Mouse (Mus musculus) left cerebral cortex, adult 11 months (tissue): ENCODE measurements around the gene 1700017B05Rik.
A peak's percentile ranks its signal among the peaks of the same experiment; 100 is the strongest.

ENCODE experiments used
- DNase-seq: peaks from one replicate; pipeline ENCODE4 v3.0.0; 2022; ENCODE audit warnings: low spot score

1700017B05Rik gene

DNA sequence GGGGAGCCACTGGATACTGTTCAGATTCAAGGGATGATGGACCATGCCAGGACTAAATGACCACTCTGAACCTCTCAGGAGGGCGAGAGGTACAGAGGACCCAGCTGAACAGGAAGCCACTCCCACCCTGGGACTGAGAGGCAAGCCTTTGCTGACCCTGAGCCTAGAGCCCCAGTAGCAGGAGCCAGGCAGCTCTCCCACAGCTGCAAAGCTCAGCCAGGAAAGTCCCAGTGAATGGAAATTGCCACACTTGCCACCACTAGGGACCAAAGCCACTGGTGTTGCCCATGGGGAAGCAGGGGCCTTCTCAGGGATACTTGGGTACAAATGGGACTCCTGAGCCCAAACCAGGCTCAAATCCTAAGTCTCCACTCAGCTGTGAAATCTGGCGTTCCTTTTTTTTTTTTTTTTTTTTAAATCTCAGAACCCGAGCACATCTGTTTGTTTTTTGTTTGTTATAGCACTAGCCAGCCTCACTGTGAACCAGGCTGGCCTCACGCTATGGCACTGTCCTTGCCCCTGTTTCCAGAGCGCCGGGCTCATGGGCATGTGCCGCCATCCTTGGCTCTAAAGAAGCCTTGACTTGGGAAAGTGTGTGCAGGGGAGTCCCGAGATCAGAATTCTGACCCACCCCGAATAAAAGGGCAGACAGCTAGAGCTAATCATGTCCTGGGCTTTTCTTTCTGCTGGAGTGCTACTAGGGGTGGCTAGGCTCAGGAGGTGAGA, 9.6 kb upstream of the 1700017B05Rik start:
- no peak for DNase-seq

DNA sequence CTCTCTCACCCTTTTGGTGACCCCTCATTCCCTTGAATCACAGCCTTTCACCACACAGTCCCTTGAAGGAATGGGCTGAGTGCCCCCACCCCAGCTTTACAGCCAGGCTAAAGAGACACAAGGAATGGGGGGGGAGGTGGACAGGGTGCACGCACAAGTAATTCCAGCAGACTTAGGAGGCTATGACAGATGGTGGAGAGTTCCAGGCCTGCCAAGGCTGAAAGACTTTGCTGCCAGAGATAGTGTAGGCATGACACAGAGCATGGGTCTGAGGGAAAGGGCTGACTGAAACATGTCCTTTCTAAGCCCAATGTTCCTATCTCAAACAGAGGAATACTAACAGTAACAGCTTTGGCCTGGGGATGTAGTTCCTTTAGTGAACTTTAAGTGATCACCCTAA, 8.7 kb upstream of the 1700017B05Rik start:
- DNase-seq, result no peak

GRCm38 (mm10) chr9:57270399-57270798, 8.0 kb upstream of the 1700017B05Rik start:
- no peak for DNase-seq

GRCm38 (mm10) chr9:57269384-57269783, 7.0 kb upstream of the 1700017B05Rik start:
- no peak for DNase-seq

DNA sequence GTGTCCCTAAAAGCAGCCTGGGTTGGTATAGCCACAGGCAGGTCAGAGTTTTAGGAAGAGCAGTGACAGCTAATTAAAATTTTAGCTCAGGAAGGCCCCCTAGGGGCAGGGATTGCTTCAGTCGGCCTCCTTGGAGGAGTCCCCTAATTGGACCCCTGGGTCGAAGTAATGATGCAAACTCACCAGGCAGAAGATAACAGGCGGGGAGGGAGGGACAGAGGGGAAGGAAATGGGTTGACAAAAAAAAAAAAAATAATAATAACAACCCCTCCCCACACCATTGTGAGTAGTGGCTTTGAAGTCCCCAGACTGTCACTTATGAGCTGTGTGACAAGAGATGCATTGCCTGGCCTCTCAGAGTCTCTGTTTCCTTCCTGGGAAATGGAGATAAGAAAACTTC, 6.2 kb upstream of the 1700017B05Rik start:
- no peak for DNase-seq

DNA sequence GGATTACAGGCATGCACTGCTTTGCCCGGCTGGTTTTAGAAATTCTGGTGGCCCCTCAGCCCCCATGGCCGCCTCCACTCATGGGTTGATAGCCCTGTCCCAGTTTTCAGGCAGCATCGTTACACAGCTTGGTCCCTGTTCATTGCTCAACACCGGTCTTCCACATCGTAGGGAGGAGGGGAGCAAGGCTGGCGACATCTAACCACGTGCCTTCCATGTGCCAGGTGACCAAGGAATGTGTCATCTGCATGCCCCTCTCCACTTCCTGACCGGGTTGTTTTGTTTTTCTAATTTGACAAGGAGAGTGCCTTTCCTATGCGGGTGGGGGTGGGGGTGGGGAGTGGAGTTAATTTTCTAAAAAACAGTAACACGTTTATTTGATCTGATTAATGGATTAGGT, 5.7 kb upstream of the 1700017B05Rik start:
- no peak for DNase-seq

- no peak for DNase-seq
Observed at GRCm38 (mm10) chr9:57267421-57267820, 5.0 kb upstream of the 1700017B05Rik start.

- DNase-seq, result no peak
Observed at GRCm38 (mm10) chr9:57265125-57265524, 2.7 kb upstream of the 1700017B05Rik start.

- no peak for DNase-seq
Observed at GRCm38 (mm10) chr9:57262795-57263684, 628 bp upstream of the 1700017B05Rik start.

GRCm38 (mm10) chr9:57261516-57261912, 898 bp downstream of the 1700017B05Rik start:
- DNase-seq, result no peak

DNA sequence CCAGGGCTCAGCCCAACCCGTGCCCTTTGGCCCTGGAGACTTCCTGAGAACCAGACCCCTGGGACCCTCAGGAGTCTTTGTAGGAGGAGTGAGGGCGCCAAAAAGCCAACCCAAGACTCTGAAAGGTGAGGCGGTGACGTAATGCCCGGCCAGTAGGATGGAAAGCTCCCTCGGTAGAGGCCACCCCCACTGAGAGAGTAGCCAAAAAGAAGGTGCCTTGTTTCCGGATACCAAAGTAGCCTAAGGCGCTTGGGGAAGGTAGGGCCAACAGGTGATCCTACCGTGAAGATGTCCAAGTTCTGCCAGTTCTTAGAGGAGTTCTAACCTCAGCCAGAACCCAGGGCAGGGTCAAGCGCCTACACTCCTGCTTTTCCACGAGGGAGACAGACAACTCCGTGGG, 1.5 kb downstream of the 1700017B05Rik start:
- DNase-seq, result no peak

DNA sequence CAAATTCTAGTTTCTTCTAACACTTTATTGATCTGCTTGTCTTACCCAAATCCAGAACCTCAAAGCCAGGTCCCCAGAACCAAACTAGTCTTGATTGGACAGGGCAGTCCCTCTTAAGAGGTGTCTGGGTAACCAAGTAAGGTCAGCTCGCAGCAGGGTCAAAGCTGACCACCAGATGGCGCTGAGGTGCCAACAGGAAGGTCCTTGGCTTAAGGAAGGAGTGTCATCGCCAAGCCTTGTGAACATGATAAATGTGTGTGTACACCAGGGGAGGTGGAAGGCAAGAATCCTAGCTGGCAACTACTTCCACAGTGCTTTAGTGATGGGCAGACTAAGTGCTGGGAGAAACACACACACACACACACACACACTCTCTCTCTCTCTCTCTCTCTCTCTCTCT, 2.7 kb downstream of the 1700017B05Rik start:
- DNase-seq, result peak; percentile 84

- no peak for DNase-seq
Observed at GRCm38 (mm10) chr9:57257627-57258026, 4.8 kb downstream of the 1700017B05Rik start.

DNA sequence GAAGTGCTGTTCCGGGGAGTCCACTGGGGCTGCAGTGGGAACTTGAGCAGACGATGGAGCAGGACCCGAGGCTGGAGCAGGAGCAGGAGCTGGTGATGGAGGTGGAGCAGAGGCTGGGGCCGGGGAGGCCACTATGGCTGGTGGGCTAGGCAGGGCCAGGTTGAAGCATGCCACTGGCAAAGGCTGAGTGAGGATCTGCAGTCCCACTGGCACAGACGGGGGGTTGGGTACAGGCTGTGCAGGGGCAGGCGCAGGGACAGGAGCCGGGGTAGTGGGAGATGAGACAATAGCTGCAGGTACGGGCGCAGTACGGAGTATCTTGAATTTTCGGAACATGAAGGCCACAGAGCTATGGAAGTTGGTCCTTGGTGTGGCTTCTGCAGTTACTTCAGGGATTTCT, 5.6 kb downstream of the 1700017B05Rik start:
- DNase-seq, result no peak

GRCm38 (mm10) chr9:57256309-57256708, 6.1 kb downstream of the 1700017B05Rik start:
- no peak for DNase-seq

DNA sequence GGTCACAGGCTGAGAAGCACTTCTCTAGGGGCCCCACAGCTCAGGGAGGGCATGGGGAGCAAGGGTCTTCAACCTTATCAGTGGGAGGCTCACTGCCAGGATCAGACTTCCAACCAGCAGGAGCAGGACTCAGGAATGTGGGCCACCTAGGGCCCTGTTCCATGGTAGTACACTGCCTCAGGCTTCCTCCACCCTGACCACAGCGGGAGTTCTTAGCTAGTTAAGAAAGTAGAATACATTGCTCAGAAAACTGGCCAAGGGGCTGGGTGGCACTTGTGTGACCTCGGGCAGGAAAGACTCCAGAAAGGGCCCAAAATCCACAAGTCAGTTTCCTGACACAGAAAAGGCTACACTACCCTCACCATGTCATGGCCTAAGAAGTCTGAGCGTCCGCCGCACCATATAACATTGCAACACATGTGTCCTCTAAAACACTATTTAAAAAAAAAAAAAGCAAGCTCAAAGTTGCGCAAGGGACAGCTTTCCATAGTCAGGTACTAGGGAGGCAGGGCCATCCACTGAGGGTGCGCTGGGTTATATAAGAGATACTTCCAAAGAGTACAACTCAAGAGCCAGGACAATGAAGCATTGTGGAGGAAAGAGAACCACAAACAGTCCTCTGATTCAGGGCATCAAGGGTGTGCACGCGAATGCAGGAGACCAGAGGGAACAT, 7.5 kb downstream of the 1700017B05Rik start:
- no peak for DNase-seq

DNA sequence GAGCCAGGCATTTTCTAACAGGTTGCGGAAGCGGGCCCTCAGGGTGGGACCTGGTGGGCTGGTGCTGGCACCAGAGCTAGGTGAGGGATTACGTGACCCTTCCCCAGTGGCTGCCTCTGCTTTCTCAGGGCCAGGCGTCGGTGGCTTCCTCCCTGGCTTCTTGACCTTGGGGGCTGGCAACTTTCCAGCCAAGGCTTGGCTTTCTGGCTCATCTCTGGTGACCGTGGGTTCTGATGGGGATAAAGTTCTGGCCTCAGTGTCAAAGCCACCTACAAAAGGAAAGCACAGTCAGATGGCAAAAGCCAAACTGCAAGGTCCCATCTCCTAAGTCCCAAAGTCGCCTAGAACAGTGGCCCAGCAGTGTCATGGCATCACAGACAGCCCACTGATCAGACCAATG, 8.4 kb downstream of the 1700017B05Rik start:
- DNase-seq, result no peak

DNA sequence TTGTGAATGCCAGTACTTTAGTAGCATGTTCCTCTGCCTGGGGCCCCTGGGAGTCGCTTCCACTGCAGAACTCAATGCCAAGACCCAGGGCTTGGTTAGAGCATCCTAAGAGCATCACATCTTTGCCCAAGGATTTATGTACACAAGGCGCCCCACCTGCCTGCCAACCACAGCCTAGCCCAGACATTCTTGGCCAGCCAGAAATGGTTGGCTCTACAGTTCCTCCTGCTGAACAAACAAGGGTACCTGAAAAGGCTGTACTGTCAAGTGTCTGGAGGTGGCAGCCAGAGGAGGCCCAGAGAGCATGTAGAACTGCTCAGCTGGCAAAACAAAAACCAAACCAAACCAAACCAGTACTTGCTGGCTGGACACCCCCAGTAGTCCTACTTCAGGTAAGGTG, 11.3 kb downstream of the 1700017B05Rik start:
- no peak for DNase-seq

- no peak for DNase-seq
Observed at GRCm38 (mm10) chr9:57250026-57250425, 12.4 kb downstream of the 1700017B05Rik start.

DNA sequence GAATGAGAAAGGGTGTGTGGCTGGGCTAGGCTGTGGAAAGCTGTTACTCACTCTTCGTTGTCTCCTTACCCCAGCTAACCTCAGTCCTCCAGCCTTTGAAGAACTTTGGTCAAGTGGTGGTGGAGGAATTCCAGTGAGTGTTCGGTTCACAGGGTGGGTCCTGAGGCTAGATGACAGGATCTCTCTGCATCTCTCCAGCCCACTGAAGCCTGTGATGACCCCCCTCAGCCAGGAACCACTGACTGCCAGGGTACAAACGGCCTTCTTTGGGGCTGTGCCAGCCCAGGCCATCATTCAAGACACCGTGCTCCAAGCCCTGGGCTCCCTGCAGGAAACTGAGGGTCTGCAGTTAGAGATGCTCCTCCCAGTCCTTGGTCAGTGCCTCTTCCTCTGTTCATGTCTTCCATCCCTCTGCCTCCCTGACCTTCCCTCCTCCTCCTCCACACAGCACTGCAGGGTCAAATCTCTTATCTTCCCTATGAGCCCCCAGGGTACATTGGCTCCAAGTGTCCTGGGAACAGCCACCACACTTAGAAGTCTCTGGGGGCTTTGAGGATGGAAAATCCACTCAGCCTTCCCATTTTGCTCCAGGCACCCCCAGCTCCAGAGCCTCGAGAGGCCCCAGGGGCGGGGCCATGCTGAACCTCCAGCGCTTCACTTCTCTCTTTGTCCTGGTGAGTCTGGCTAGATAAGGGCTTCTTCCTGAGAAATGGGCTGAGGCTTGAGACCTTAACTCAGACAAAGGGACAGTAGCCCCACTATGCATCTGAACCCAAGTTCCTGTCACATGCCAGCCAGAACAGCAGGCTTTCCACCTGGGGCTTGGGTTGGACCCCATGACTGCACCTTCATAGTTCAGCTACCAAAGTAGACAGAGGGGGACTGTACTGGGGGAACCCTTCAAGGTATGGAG, 14.1 kb downstream of the 1700017B05Rik start:
- DNase-seq, result no peak

GRCm38 (mm10) chr9:57247201-57247671, 15.2 kb downstream of the 1700017B05Rik start:
- DNase-seq, result no peak

GRCm38 (mm10) chr9:57246482-57246881, 15.9 kb downstream of the 1700017B05Rik start:
- DNase-seq, result no peak
